Mouse (Mus musculus): Measurements from ENCODE around the gene Kcnq2. TPM values are rescaled to one million over a fixed set of nuclear protein-coding genes. Genes with fewer than 3 reads are reported as not detected.

The Kcnq2 gene
- polyA plus RNA-seq, 1 experiment from 2014 or later: not detected

DNA sequence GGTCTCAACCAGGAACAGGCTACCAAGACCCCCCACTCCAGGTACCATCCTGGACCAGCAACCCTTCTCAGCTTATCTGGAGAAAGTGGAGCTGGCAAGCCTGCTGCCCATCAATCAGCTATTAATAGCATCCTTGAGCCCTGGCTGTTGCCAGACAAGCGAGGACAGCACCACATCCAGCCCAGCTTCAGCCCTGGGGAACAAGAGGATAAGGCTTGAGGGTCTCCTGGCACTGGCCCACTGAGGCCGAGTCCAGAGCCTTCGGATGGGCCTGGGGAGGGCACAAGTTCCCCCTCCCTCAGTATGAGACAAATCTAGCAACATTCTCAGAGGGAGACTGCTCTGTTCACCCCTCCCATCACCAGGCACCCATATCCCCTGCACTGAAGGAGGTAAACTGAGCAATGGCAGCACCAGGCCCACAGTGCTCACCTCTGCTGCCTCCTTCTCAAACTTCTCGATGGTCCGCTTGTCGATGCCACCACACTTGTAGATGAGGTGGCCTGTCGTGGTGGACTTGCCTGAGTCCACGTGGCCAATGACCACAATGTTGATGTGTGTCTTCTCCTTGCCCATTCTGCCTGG is 19.8 kb upstream of the Kcnq2 start:
- Histone ChIP-seq H3K79me2 (ENCODE audit: inconsistent target) (no peaks in the 10 kb centered on the region), H3K4me3 (ENCODE audit: inconsistent target) (no peak overlapping the region), H3K36me3 (ENCODE audit: inconsistent target) (no peaks in the 10 kb centered on the region), H3K27ac (no peak overlapping the region)
- 74% methylated on average over 8 of the region's 8 CpGs for WGBS (ENCODE audit: missing documents)

DNA sequence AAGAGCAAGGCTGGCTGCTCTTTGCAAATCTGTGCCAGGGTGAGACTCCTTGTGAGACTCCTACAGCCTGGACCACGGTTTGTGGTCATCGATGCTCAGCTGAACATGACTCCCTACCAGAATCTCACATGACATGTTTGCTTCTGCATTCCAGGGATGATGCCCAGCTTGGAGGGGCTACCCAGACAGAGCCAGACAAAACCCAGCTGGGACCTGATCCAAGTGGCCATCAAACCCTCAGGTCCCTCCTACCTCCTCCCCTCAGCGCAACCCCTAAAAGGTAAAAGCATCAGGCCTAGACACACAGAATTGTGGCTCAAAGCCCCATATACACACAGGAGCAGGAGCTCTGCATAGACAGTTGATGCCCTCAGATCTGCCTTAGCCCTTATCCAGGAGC is 19.3 kb upstream of the Kcnq2 start:
- Histone ChIP-seq H3K4me3 (ENCODE audit: inconsistent target) (no peak overlapping the region), H3K79me2 (ENCODE audit: inconsistent target) (no peaks in the 10 kb centered on the region), H3K27ac (no peak overlapping the region), H3K36me3 (ENCODE audit: inconsistent target) (no peaks in the 10 kb centered on the region)
- 92% methylated on average over 3 of the region's 3 CpGs for WGBS (ENCODE audit: missing documents)

DNA sequence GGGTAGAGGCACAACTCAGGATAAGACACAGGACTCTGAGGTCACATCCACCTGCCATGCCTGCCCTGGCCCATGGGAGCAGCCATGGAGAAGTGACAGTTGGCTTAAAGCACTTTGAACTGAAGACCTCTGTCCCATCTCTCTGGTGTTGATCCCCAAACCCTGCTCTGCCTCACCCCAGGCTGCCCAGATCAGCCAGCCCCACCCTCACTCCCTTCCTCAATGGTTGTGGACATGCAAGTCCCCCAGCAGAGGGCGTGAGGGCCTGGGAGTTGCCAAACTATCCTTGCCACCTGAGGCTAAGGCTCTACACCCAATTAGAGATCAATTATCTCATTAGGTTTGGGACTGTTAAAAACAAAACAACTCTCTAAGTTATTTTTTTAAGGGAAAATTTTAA is 18.7 kb upstream of the Kcnq2 start:
- WGBS (ENCODE audit: missing documents): 6% methylated on average over 1 of the region's 1 CpGs
- H3K36me3 ChIP-seq (ENCODE audit: inconsistent target): no peaks in the 10 kb centered on the region

DNA sequence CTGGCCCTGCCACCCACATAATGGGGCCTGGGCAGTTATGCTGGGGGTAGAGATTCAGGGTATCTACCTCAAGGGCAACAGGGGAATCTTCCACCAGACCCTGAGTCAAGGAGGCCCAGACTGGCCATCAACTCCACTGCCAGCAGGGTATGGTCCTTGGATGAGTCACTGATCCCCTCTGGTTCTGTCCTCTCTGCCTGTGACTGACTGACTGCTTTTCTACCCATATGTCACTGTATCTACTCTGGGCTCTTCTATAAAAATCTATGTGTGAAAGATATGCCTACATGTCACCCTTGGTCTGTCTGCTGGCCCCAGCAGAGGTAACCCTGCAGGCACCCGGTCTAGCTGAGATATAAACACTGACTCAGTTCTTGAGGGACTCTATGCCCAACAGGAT is 18.0 kb upstream of the Kcnq2 start:
- Histone ChIP-seq H3K4me3 (ENCODE audit: inconsistent target) (no peak overlapping the region), H3K36me3 (ENCODE audit: inconsistent target) (no peaks in the 10 kb centered on the region), H3K27ac (no peak overlapping the region), H3K79me2 (ENCODE audit: inconsistent target) (no peaks in the 10 kb centered on the region)
- WGBS (ENCODE audit: missing documents): 83% methylated on average over 1 of the region's 1 CpGs

More for the DNA sequence above, 18.7 kb upstream of the Kcnq2 start:
- no peaks in the 10 kb centered on the region for H3K79me2 ChIP-seq (ENCODE audit: inconsistent target)
- H3K4me3 ChIP-seq (ENCODE audit: inconsistent target): no peak overlapping the region
- no peak overlapping the region for H3K27ac ChIP-seq

DNA sequence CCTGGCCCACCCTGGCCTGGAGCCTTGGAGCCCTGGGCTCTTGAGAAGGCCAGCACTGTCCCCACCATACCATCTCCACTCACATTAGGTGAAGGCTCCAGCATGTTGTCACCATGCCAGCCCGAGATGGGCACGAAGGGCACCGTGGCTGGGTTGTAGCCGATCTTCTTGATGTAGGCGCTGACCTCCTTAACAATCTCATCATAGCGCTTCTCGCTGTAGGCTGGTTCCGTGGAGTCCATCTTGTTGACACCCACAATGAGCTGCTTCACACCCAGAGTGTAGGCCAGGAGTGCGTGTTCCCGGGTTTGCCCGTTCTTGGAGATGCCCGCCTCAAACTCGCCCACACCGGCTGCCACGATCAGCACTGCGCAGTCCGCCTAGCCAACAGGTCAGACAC is 17.6 kb upstream of the Kcnq2 start:
- Histone ChIP-seq H3K27ac (no peak overlapping the region), H3K36me3 (ENCODE audit: inconsistent target) (no peaks in the 10 kb centered on the region), H3K79me2 (ENCODE audit: inconsistent target) (no peaks in the 10 kb centered on the region), H3K4me3 (ENCODE audit: inconsistent target) (no peak overlapping the region)
- WGBS (ENCODE audit: missing documents): 90% methylated on average over 17 of the region's 17 CpGs

DNA sequence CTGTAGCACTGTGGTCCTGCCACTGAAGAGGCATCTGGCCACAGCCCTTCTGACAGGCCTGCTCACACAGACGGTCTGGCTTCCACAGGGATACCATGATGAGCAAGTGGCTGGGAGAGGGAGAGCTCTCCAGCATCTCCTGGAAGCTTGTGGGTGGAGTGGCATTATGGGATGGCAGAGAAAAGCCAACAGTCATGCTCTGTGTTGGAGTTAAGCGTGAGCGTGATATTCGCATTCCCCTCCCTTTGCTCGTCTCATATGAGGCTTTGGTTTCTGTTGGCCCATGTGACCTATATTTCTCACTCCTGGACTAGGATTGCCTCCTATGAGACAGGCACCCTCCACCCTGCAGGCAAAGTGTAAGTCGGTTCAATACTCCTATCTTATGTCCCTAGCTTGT is 15.2 kb upstream of the Kcnq2 start:
- Histone ChIP-seq H3K4me3 (ENCODE audit: inconsistent target) (no peak overlapping the region), H3K36me3 (ENCODE audit: inconsistent target) (no peaks in the 10 kb centered on the region), H3K79me2 (ENCODE audit: inconsistent target) (no peaks in the 10 kb centered on the region), H3K27ac (no peak overlapping the region)
- 68% methylated on average over 6 of the region's 6 CpGs for WGBS (ENCODE audit: missing documents)

DNA sequence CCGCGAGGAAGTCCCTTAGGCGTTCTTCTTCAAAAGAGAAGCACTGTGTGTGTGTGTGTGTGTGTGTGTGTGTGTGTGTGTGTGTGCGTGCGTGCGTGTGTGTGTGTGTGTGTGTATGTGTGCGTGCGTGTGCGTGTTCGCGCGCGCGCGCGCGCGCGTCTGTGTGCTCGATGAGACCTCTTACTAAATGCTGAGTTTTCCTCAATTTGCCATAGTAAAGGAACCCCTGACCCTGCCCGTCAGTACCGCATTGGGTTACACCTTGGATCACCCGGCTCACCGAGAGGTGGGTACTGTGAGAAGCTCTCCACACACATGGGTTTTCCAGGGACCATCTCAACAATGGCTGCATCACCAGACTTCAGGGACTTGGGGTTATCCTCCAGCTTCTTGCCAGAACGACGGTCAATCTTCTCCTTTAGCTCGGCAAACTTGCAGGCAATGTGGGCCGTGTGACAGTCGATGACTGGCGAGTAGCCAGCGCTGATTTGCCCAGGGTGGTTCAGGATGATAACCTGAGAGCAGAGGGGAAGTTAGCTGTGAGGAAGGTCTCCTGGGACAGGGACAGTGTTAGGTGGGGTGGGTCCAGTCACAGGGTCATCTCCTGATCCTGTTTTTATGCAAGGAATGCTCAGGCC is 13.3 kb upstream of the Kcnq2 start:
- Histone ChIP-seq H3K36me3 (ENCODE audit: inconsistent target) (no peaks in the 10 kb centered on the region), H3K4me3 (ENCODE audit: inconsistent target) (no peak overlapping the region), H3K27ac (no peak overlapping the region), H3K79me2 (ENCODE audit: inconsistent target) (no peaks in the 10 kb centered on the region)
- 18% methylated on average over 12 of the region's 31 CpGs for WGBS (ENCODE audit: missing documents)

DNA sequence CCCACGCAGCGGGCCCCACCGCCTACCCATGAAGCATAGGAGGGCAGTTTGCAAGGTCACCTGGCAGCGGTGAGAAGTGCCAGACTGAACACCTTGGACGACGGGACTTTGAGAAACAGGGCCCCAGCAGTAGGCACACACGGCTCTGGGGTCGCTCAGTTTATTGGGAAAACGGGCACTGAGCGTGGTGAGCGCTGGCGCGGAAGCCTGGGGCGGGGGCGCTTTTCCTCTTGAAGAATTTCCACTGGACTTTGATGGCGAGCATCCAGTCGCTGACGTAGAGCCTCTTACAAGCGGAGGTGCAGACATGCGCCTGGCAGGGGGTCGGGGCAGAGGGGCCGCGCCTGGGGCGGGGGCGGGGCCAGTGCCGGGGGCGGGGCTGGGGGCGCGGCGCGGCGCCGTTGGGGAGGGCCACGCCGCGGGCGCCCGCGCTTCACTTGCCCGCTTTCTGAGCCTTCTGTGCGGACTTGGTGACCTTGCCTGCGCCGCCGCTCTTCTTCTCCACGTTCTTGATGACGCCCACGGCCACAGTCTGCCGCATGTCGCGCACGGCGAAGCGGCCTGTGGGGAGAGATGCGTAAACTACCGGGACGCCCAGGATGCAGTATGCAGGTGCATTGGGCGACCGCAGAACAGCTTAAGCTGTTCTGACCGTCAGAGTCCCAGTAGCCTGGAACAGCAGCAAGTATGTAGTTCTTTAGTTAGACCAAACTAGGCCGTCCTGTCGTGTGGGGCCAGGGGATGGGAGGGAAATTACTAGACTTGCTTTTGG is 12.6 kb upstream of the Kcnq2 start:
- H3K79me2 ChIP-seq (ENCODE audit: inconsistent target): no peaks in the 10 kb centered on the region
- 3% methylated on average over 56 of the region's 61 CpGs for WGBS (ENCODE audit: missing documents)
- no peaks in the 10 kb centered on the region for H3K36me3 ChIP-seq (ENCODE audit: inconsistent target)
- H3K4me3 ChIP-seq (ENCODE audit: inconsistent target): no peak overlapping the region
- no peak overlapping the region for H3K27ac ChIP-seq

DNA sequence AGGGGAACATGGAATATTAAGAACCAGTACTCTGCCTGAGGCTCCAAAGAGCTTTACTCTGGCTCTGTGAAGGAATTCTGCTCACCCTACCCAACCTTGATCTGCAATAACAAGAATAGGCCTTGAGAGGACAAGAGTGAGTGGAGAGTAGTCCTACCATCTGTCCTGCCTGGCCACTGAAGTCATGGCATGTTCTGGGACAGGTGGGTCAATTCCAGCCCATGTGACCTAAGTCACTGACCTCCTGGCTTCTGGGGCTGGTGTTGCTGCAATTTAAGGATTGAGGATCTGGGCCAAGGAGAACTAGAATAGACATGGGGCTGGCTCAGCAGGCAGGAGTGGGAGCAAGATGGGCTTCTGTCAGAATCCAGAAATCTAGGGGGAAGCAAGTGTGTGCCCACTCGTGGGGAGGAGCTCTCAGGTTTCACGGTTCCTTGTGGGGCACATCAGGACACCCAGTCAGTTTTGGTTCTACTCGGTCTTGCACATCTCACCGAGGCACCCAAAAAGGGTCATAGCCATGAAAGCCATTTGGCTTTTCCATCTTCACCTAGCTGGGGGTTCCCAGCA is 12.0 kb upstream of the Kcnq2 start:
- Histone ChIP-seq H3K36me3 (ENCODE audit: inconsistent target) (no peaks in the 10 kb centered on the region), H3K79me2 (ENCODE audit: inconsistent target) (no peaks in the 10 kb centered on the region), H3K27ac (no peak overlapping the region), H3K4me3 (ENCODE audit: inconsistent target) (no peak overlapping the region)
- 61% methylated on average over 4 of the region's 4 CpGs for WGBS (ENCODE audit: missing documents)

DNA sequence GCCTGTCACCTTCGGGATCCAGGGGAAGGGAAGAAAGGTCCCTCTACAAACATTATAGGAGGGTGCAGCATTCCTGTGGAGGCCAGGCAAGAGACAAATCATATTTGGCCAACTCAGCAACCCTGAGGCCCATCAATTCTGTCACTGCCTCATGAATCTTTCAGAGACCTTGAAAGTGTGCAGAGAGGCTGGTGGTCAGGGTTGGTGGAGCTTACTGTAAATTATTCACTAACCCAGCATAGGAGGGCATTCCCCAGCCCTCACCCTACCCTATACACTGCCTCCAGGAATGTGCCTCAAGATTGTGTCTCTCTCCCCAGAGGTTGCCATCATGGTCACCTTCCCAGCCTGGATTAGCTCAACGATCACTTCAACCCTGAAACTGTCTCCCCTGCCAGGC is 9.6 kb upstream of the Kcnq2 start:
- Histone ChIP-seq H3K4me3 (ENCODE audit: inconsistent target) (no peak overlapping the region), H3K27ac (no peak overlapping the region), H3K79me2 (ENCODE audit: inconsistent target) (no peaks in the 10 kb centered on the region), H3K36me3 (ENCODE audit: inconsistent target) (no peaks in the 10 kb centered on the region)
- WGBS (ENCODE audit: missing documents): 82% methylated on average over 2 of the region's 2 CpGs

DNA sequence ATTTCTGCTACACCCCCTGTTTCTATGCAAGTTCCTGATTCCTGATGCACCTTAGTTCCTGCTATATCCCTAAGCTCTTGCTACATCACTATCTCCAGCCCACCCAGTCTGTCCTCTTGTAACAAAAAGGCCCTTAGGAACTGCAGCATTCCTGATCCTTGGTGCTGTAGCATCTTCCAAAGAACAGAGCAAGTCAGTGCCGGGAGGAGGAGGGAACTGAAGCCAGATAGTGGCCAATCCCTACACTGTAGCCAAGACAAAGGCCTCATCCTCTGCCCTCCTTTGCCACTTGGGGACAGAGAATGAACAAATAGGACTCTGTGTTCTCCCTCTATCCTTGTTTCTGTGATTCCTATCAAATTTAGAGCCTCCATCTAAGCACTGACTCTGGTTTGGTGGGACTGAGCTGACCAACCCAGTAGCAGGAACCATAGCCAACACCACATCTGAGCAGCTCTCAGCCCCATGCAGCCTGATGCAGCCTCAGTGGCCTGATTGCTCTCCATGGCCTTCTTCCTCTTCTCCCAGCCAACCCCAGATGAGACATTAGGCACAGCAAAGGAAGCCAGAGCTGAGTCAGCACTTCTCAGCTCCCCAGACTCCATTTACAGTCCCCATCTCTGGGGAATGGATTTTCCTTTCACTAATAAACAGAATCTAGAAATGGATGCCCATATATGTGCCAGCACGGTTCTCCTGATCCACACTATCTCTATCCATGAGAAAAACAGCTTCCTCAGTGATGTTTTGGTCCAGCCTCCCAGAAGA is 8.6 kb upstream of the Kcnq2 start:
- no peaks in the 10 kb centered on the region for H3K79me2 ChIP-seq (ENCODE audit: inconsistent target)
- WGBS (ENCODE audit: missing documents): 76% methylated on average over 2 of the region's 2 CpGs

DNA sequence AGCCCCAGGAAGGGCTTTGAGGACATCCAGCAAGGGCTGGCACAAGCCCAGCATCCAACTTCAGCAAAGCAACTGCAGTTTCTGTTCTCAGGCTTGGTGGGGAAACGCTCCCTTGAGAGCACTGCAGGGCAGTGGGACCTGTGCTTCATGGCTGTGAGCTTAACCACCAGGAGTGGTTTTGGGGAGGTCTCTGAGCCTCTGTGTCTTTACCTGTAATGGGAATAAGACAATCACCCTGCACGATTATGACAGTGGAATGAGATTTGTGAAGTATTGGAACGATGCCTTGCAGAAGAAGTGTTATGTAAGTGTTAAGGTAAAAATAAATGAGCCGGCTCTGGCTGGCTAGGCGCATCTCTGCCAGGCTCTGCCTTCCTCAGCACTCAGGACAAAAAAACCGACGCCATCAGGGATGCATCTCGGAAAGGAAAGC is 7.6 kb upstream of the Kcnq2 start:
- H3K36me3 ChIP-seq (ENCODE audit: inconsistent target): no peaks in the 10 kb centered on the region
- no peaks in the 10 kb centered on the region for H3K79me2 ChIP-seq (ENCODE audit: inconsistent target)
- 64% methylated on average over 8 of the region's 8 CpGs for WGBS (ENCODE audit: missing documents)
- no peak overlapping the region for H3K4me3 ChIP-seq (ENCODE audit: inconsistent target)
- H3K27ac ChIP-seq: no peak overlapping the region

More for the DNA sequence above, 8.6 kb upstream of the Kcnq2 start:
- Histone ChIP-seq H3K36me3 (ENCODE audit: inconsistent target) (no peaks in the 10 kb centered on the region), H3K4me3 (ENCODE audit: inconsistent target) (no peak overlapping the region), H3K27ac (no peak overlapping the region)

DNA sequence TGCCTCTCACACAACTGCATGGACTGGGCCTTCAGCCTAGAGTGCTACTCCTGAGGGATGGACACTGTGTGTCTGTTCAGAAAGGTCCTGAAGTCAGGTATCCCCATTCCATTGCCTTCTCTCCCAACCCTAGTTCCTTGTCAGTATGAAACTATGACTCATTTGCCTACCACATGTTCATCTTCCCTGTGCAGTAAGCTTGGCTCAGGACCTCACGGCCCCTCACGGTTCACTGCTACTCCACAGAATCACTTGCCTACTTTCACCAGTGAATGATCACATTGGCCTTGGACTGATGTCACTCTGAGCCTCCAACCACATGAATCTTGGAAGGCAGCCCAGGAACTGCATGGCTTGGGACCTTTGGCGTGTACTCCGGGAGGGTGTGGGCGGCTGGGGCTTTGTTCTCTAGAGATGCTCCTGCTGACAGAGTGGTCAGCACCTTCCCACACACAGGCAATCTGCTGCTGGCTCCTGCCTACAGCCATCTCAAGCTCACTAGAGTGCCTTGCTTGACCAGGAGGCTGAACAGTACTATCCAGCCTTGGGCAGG is 4.6 kb upstream of the Kcnq2 start:
- Histone ChIP-seq H3K4me3 (ENCODE audit: inconsistent target) (no peak overlapping the region), H3K27ac (no peak overlapping the region), H3K36me3 (ENCODE audit: inconsistent target) (no peaks in the 10 kb centered on the region), H3K79me2 (ENCODE audit: inconsistent target) (no peaks in the 10 kb centered on the region)
- WGBS (ENCODE audit: missing documents): 88% methylated on average over 5 of the region's 5 CpGs

DNA sequence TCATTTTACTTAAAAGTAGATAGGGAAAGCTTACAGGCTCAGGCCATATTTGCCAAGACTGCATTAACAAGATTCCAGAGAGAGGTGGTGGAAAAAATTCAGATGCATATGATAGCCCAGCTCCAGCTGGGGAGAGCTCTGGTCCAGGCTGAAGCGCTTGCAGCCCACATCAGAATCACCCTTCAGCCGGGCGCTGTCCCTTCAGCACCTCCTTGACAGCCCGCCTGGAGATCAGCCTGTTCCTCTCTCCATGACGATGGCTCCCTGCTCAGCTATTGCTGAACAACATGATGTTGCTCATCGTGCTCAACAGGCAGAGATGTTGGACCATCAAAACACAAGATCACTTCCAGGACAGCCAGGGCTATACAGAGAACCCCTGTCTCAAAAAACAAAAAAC is 1.8 kb upstream of the Kcnq2 start:
- Histone ChIP-seq H3K79me2 (ENCODE audit: inconsistent target) (no peaks in the 10 kb centered on the region), H3K36me3 (ENCODE audit: inconsistent target) (no peaks in the 10 kb centered on the region), H3K4me3 (ENCODE audit: inconsistent target) (no peak overlapping the region), H3K27ac (no peak overlapping the region)
- WGBS (ENCODE audit: missing documents): 8% methylated on average over 6 of the region's 6 CpGs
